Mouse (Mus musculus): Measurements from ENCODE around the gene Bcl2a1a.
"Not testable (repeated sequence)": the region's sequence is repeated elsewhere in the genome, so short reads cannot be mapped to it uniquely, and the experiment has no call there.

Gene Bcl2a1a

DNA sequence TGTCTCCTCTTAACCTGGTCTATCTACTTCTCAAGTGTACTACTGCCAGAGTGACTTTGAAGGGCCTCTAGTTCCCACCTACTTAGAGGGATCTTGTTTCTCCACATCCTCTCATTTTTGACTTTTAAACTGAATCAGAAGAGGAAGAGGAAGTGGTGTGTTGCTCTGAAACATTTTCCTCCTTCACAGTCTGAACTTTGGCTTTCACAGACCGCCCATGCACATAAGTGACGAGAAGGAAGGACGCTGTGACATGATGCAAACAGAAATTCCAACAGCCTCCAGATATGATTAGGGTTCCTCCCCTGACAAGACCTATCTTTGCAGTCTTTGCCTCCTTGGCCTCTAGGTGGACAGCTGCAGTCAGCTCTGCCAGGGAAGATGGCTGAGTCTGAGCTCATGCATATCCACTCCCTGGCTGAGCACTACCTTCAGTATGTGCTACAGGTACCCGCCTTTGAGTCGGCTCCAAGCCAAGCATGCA is at the start of gene Bcl2a1a:
Gene Bcl2a1a, plus strand, starts transcription at position 231 of the 484 bp plus-strand sequence.
- not testable (repeated sequence) for DNase-seq (ENCODE audit: low read depth)

DNA sequence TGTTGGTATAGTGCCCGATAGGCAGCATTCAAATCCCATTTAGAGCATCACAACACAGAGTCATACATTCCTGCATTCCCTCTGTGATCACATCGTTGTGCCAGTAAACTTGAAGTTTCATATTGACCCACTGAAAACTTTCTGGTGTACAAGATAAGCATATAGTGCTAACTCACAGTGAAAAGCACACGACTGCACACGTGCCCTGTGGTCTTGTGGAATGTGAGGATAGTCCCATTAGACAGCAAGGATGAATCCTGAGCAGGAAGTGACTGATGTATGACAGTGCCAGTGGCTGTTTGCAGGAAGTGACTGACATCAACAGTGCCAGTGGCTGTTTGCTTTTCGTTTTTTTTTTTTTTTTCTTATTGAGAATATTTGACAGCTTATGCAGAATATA is 40.1 kb upstream of the Bcl2a1a start:
- not testable (repeated sequence) for DNase-seq (ENCODE audit: low read depth)

DNA sequence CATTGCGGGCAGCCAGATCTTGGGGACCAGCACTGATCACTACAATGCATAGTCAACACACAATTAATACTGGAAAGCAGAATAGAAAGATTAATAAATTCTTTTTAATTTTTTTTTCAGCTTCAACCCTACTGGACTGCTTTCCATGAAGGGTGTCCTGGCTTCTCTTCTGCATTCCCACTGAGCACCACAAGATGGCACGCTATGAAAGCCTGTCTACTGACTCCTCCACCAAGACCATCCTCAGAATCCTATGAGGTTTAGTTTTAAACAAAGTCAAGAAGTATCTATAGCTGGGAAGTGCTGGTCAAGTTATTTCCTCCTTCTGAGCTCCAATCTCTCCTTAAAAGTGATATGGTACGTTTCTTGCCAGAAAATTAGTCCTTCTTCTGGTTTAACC is 18.4 kb upstream of the Bcl2a1a start:
- not testable (repeated sequence) for DNase-seq (ENCODE audit: low read depth)

DNA sequence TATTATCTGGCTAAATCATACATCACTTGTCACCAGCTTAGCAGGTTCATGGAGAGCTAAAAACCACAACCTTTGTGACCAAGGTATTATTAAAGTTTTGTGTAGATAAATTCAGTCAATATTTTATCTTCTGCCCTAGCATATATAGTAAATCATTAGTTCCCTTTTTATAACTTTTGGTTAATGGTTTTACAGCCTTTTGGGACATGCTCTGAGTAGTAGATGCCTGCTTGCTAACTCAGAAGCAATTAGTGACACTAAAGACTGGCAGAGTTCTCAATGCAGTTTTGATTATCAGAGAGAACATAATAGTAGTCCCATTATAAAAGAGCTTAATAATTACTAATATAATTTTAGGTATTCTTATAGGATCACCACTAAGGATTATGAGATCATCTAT is 5.2 kb upstream of the Bcl2a1a start:
- not testable (repeated sequence) for DNase-seq (ENCODE audit: low read depth)

DNA sequence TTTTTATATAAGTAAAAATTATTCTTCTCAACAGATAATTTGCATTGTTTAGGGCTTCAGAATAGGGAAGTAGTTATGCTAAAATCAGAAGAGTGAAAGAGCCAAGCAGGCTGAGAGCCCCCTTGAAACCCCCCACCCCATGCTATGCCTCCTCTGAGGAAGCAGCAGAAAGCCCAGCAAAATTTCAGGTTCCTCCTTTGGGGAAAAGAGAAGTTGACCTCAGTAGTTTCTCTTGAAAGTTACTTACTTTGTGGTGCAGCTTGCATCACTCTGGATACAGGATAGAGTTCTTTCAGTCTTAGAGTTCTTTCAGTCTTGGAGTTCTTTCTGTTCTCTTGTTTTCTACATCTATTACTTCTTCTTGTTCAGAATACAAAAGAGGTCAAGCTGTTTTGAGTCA is 3.5 kb upstream of the Bcl2a1a start:
- not testable (repeated sequence) for DNase-seq (ENCODE audit: low read depth)

DNA sequence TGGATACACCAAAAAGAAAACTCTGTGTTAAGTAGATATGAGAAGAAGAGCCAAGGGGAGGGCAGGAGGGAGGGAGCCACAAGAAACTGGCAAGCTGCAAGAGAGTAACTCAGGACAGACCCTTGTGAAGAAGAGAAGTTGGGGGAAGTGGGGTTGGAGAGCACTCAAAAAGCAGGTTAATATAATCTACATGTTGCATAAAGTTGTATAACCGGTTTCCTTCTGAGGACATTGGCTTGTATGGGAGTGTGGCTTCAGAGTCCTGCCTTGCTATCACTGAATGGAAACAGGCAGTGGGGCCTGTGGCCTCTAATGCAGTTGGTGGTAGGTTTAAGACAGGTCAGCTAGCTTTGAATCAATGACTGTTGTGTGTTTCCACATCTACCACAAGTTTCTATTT is 1.5 kb upstream of the Bcl2a1a start:
- not testable (repeated sequence) for DNase-seq (ENCODE audit: low read depth)

DNA sequence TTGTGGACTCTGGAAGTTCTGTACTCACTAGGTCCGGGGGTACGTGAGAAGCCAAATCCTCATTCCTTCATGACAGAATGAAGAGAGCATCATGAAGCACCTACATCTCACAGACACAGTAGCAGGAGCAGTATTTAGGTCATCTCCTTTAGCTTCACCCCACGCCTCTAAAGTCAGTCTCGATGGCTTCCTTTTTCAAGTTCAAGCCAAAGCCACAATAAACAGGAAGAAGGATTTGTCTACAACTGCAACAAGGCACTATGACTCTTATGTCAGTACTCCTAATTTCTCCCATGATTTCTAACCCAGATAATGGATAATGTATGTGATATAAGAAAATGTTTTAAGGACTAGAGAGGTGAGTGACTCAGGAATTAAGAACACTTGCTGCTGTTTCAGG is 665 bp upstream of the Bcl2a1a start:
- not testable (repeated sequence) for DNase-seq (ENCODE audit: low read depth)

DNA sequence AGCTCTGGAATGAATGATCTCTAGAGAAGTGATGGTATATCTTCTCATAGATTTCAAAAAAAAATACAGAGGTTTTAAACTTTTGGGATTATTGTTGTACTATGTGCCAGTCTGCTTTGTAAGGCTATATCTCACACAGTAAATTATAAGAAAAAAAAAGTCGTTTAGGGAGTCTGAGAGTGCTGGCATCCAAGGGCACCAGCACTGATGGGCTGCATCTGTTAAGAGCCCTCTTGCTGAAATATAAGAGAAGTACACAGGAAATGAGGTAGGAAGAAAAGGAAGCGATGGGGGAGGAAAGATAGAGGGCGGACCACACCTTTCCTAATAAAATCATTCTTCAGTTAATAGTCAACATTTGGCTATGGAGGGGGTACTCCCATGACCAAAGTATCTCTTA is 2.2 kb downstream of the Bcl2a1a start:
- no peak for DNase-seq (ENCODE audit: low read depth)

DNA sequence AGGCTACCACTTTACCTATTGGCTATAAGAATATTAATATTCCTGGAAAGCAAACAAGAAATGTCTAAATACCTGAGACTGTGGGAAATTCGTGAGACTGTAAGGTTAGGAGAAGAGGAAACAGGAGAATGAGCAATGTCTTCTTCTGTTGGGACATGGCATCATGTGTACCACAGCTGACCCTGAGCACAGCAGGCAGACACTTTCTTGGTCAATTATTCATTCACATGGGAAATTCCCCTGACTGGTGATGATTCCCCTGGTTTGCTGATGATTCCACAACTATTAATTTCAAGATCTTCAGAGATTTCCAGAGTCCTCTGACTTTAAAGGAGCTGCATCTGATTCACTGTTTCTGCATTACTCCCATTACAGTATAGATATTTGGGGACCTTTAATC is 3.3 kb downstream of the Bcl2a1a start:
- not testable (repeated sequence) for DNase-seq (ENCODE audit: low read depth)

DNA sequence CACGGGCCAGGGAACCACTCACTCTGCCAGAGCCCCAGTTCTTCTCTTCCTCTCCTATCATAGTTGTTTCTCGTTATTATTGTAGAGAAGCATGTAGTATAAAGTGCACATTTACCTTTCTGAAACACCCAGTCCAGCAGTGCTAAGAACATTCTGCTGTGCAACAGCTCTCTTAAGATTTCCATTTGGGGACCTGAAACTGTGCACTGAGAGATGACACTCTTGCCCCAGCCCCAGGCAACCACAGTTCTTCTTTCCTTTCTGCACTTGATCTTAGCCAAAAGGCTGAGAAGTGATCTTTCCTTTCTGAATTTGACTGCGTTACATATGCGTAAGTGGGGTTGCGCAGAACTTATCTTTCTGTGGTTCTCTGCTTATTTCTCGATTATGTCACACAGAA is 9.8 kb downstream of the Bcl2a1a start:
- DNase-seq (ENCODE audit: low read depth), result not testable (repeated sequence)

DNA sequence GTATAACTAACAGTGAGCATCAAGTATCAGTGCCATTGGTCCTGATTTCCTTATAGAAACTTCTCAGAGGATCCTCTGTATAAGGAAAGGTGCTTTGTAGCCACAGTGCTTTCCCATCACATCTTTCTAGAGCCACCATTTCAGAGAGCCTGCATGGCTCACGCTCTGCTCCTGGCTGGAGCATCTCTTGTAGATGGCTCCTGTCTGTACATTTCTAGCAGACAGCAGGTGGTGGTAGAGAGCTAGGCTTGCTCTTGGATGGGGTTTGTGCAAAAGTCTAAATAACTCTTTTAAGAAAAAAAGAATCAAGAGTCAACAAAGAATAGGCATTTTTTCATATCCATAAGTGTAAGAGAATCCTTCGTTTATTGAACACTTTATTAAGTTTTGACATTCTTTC is 12.8 kb downstream of the Bcl2a1a start:
- not testable (repeated sequence) for DNase-seq (ENCODE audit: low read depth)

DNA sequence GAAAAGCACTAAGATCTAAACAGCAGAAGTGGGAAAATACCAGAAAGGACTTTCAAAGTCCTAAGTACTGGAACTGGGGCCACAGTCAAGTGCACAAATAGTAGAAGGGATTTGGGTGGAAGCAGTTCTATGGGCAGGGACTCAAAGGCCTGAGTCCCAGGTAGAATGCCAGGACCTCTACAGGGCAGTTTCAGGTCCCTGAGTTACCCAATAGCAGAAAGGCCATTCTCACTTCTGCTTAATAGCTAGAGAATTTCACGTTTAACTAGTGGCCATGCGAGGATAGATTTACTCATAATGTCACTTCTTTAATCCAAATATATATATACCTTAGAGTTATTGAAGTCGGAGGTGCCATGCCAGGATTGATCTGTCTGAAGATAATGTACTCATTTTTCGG is 20.2 kb downstream of the Bcl2a1a start:
- DNase-seq (ENCODE audit: low read depth), result not testable (repeated sequence)

DNA sequence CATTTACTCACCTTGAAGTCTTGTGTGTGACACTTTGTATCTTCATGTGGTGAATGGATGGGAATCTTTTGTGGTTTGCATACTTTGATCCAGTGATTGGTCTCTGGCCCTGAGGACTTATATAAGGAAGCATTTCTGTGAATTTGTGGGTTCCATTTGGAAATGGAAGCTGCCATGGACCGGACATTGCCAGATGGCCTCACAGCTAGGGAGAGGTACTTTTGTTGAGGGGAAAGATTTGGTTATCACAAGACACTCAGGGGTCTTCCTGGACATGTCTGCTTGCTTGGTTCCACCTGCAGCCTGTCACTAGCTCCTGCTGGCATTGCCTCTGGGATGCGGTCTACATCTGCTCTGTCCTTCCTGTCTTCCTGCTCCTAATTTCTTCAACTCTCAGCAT is 23.1 kb downstream of the Bcl2a1a start:
- not testable (repeated sequence) for DNase-seq (ENCODE audit: low read depth)

DNA sequence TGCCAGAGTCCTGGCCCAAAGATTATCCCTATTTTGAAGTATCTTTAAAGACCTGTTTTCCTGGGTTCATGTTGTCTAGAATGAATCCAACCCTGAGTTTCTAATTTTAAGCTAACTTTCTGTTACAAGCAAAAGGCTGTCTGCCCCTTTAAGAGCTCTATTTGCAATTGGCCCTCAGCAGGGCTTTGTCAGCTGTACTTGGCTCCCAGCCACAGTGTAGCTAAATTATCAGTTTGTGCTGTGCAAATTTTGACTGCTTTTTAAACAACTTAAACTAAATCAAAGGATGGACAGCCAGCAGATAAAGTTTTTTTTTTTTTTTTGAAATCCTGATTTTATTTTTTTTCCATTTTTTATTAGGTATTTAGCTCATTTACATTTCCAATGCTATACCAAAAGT is 44.8 kb downstream of the Bcl2a1a start:
- not testable (repeated sequence) for DNase-seq (ENCODE audit: low read depth)
